Mouse (Mus musculus): Measurements from ENCODE around the gene Pou2f3. TPM values are rescaled to one million over a fixed set of nuclear protein-coding genes. Genes with fewer than 3 reads are reported as not detected.

Pou2f3 gene
- polyA plus RNA-seq, 1 experiment from 2014 or later: 0.11 TPM

GRCm38 (mm10) chr9:43240594-43240900 is 30.4 kb upstream of the Pou2f3 start:
- H3K27me3 ChIP-seq (replicated peaks; ENCODE audit: control insufficient read depth, insufficient read depth, low read length): peaks cover 19% of the 10 kb centered on the region
- no peaks in the 10 kb centered on the region for H3K36me3 ChIP-seq (ENCODE audit: control insufficient read depth, insufficient read depth, low read length)
- no peak overlapping the region for H3K9ac ChIP-seq (ENCODE audit: low read depth, low read length)
- ATAC-seq: no peak
- no peaks in the 10 kb centered on the region for H3K9me3 ChIP-seq (ENCODE audit: control insufficient read depth, low read length)
- no peak overlapping the region for H3K4me3 ChIP-seq (ENCODE audit: low read length)
- H3K27ac ChIP-seq (ENCODE audit: low read depth, low read length): no peak overlapping the region
- peaks cover 12% of the 10 kb centered on the region for H3K4me1 ChIP-seq (ENCODE audit: control insufficient read depth, insufficient read depth, low read depth, low read length)
- H3K4me2 ChIP-seq (ENCODE audit: low read length): peak overlapping the region; percentile 86
- 47% methylated on average over 2 of the region's 2 CpGs for WGBS

- 2% methylated on average over 44 of the region's 44 CpGs for WGBS
- peak within 1 kb of the TSS; percentile 62 for H3K9ac ChIP-seq (ENCODE audit: low read depth, low read length)
- H3K27ac ChIP-seq (ENCODE audit: low read depth, low read length): 0 out of 2 replicates have a peak within 1 kb of the TSS, but pooled peaks have one; percentile 7
- H3K9me3 ChIP-seq (ENCODE audit: control insufficient read depth, low read length): no peaks in the 10 kb centered on the region
- peaks cover 19% of the 10 kb centered on the region for H3K27me3 ChIP-seq (replicated peaks; ENCODE audit: control insufficient read depth, insufficient read depth, low read length)
- H3K4me2 ChIP-seq (ENCODE audit: low read length): peak within 1 kb of the TSS; percentile 86
- peaks cover 12% of the 10 kb centered on the region for H3K4me1 ChIP-seq (ENCODE audit: control insufficient read depth, insufficient read depth, low read depth, low read length)
- peak within 1 kb of the TSS; percentile 52 for H3K4me3 ChIP-seq (ENCODE audit: low read length)
- no peaks in the 10 kb centered on the region for H3K36me3 ChIP-seq (ENCODE audit: control insufficient read depth, insufficient read depth, low read length)
- ATAC-seq: peak; percentile 84
Observed at GRCm38 (mm10) chr9:43239712-43240593, 29.8 kb upstream of the Pou2f3 start, which contains the start of gene Oaf. TSS of gene Oaf (minus strand) at chr9:43239911.

- Histone ChIP-seq H3K36me3 (ENCODE audit: control insufficient read depth, insufficient read depth, low read length) (no peaks in the 10 kb centered on the region), H3K4me1 (ENCODE audit: control insufficient read depth, insufficient read depth, low read depth, low read length) (peaks cover 12% of the 10 kb centered on the region), H3K4me2 (ENCODE audit: low read length) (peak overlapping the region; percentile 86), H3K9me3 (ENCODE audit: control insufficient read depth, low read length) (no peaks in the 10 kb centered on the region), H3K27me3 (replicated peaks; ENCODE audit: control insufficient read depth, insufficient read depth, low read length) (peaks cover 19% of the 10 kb centered on the region), H3K9ac (ENCODE audit: low read depth, low read length) (peak overlapping the region; percentile 62), H3K4me3 (ENCODE audit: low read length) (peak overlapping the region; percentile 52), H3K27ac (ENCODE audit: low read depth, low read length) (0 out of 2 replicates have a peak overlapping the region, but pooled peaks have one; percentile 7)
- no peak for ATAC-seq
- WGBS: 2% methylated on average over 48 of the region's 51 CpGs
Observed at GRCm38 (mm10) chr9:43238631-43239545, 28.7 kb upstream of the Pou2f3 start.

- ATAC-seq: no peak
- Histone ChIP-seq H3K4me2 (ENCODE audit: low read length) (no peak overlapping the region; the same call in 1 of the 2 replicates), H3K4me1 (ENCODE audit: control insufficient read depth, insufficient read depth, low read depth, low read length) (peaks cover 12% of the 10 kb centered on the region), H3K27ac (ENCODE audit: low read depth, low read length) (no peak overlapping the region), H3K36me3 (ENCODE audit: control insufficient read depth, insufficient read depth, low read length) (no peaks in the 10 kb centered on the region), H3K4me3 (ENCODE audit: low read length) (no peak overlapping the region), H3K9me3 (ENCODE audit: control insufficient read depth, low read length) (no peaks in the 10 kb centered on the region), H3K27me3 (replicated peaks; ENCODE audit: control insufficient read depth, insufficient read depth, low read length) (peaks cover 19% of the 10 kb centered on the region), H3K9ac (ENCODE audit: low read depth, low read length) (no peak overlapping the region)
- WGBS: 61% methylated on average over 2 of the region's 2 CpGs
Observed at GRCm38 (mm10) chr9:43238167-43238566, 28.0 kb upstream of the Pou2f3 start.

- H3K27ac ChIP-seq (ENCODE audit: low read depth, low read length): no peak overlapping the region
- H3K9me3 ChIP-seq (ENCODE audit: control insufficient read depth, low read length): no peaks in the 10 kb centered on the region
- H3K36me3 ChIP-seq (ENCODE audit: control insufficient read depth, insufficient read depth, low read length): no peaks in the 10 kb centered on the region
- ATAC-seq: no peak
- no peak overlapping the region for H3K9ac ChIP-seq (ENCODE audit: low read depth, low read length)
- H3K4me1 ChIP-seq (ENCODE audit: control insufficient read depth, insufficient read depth, low read depth, low read length): peaks cover 12% of the 10 kb centered on the region
- no peak overlapping the region for H3K4me3 ChIP-seq (ENCODE audit: low read length)
- peaks cover 19% of the 10 kb centered on the region for H3K27me3 ChIP-seq (replicated peaks; ENCODE audit: control insufficient read depth, insufficient read depth, low read length)
- no peak overlapping the region for H3K4me2 ChIP-seq (ENCODE audit: low read length)
- WGBS: 59% methylated on average over 7 of the region's 7 CpGs
Observed at GRCm38 (mm10) chr9:43237111-43237775, 27.1 kb upstream of the Pou2f3 start.

- no peak overlapping the region for H3K4me3 ChIP-seq (ENCODE audit: low read length)
- no peak for ATAC-seq
- H3K9ac ChIP-seq (ENCODE audit: low read depth, low read length): no peak overlapping the region
- H3K27me3 ChIP-seq (replicated peaks; ENCODE audit: control insufficient read depth, insufficient read depth, low read length): peaks cover 19% of the 10 kb centered on the region
- peaks cover 12% of the 10 kb centered on the region for H3K4me1 ChIP-seq (ENCODE audit: control insufficient read depth, insufficient read depth, low read depth, low read length)
- WGBS: 95% methylated on average over 7 of the region's 7 CpGs
- no peak overlapping the region for H3K27ac ChIP-seq (ENCODE audit: low read depth, low read length)
- no peak overlapping the region for H3K4me2 ChIP-seq (ENCODE audit: low read length)
- H3K36me3 ChIP-seq (ENCODE audit: control insufficient read depth, insufficient read depth, low read length): no peaks in the 10 kb centered on the region
- H3K9me3 ChIP-seq (ENCODE audit: control insufficient read depth, low read length): no peaks in the 10 kb centered on the region
Observed at GRCm38 (mm10) chr9:43236576-43236975, 26.4 kb upstream of the Pou2f3 start.

GRCm38 (mm10) chr9:43236106-43236505 is 25.9 kb upstream of the Pou2f3 start:
- H3K9ac ChIP-seq (ENCODE audit: low read depth, low read length): no peak overlapping the region
- H3K4me1 ChIP-seq (ENCODE audit: control insufficient read depth, insufficient read depth, low read depth, low read length): peaks cover 12% of the 10 kb centered on the region
- H3K4me2 ChIP-seq (ENCODE audit: low read length): no peak overlapping the region
- peaks cover 19% of the 10 kb centered on the region for H3K27me3 ChIP-seq (replicated peaks; ENCODE audit: control insufficient read depth, insufficient read depth, low read length)
- no peak for ATAC-seq
- 74% methylated on average over 1 of the region's 1 CpGs for WGBS
- H3K4me3 ChIP-seq (ENCODE audit: low read length): no peak overlapping the region
- no peak overlapping the region for H3K27ac ChIP-seq (ENCODE audit: low read depth, low read length)
- H3K9me3 ChIP-seq (ENCODE audit: control insufficient read depth, low read length): no peaks in the 10 kb centered on the region
- no peaks in the 10 kb centered on the region for H3K36me3 ChIP-seq (ENCODE audit: control insufficient read depth, insufficient read depth, low read length)

- WGBS: 80% methylated on average over 6 of the region's 6 CpGs
- H3K27me3 ChIP-seq (replicated peaks; ENCODE audit: control insufficient read depth, insufficient read depth, low read length): peaks cover 19% of the 10 kb centered on the region
- no peak overlapping the region for H3K27ac ChIP-seq (ENCODE audit: low read depth, low read length)
- ATAC-seq: no peak
- H3K4me1 ChIP-seq (ENCODE audit: control insufficient read depth, insufficient read depth, low read depth, low read length): peaks cover 12% of the 10 kb centered on the region
- H3K36me3 ChIP-seq (ENCODE audit: control insufficient read depth, insufficient read depth, low read length): no peaks in the 10 kb centered on the region
- H3K4me2 ChIP-seq (ENCODE audit: low read length): no peak overlapping the region
- H3K4me3 ChIP-seq (ENCODE audit: low read length): no peak overlapping the region
- H3K9me3 ChIP-seq (ENCODE audit: control insufficient read depth, low read length): no peaks in the 10 kb centered on the region
- no peak overlapping the region for H3K9ac ChIP-seq (ENCODE audit: low read depth, low read length)
Observed at GRCm38 (mm10) chr9:43235336-43235735, 25.2 kb upstream of the Pou2f3 start.

All from hindbrain, embryonic 16.5 days (tissue).